Mouse (Mus musculus): Measurements from ENCODE around the gene Zc3h10. TPM values are rescaled to one million over a fixed set of nuclear protein-coding genes. Genes with fewer than 3 reads are reported as not detected.
"Not testable (repeated sequence)": the region's sequence is repeated elsewhere in the genome, so short reads cannot be mapped to it uniquely, and the experiment has no call there.

Zc3h10 gene
- total RNA-seq, 2 experiments from 2014 or later, result 9.7 to 13.6 TPM

GRCm38 (mm10) chr10:128499116-128499671, 48.4 kb downstream of the Zc3h10 start:
- peak; percentile 9; the same call in 1 of the 2 replicates for ATAC-seq (replicated peaks; ENCODE audit: poor library complexity, severe bottlenecking)

DNA sequence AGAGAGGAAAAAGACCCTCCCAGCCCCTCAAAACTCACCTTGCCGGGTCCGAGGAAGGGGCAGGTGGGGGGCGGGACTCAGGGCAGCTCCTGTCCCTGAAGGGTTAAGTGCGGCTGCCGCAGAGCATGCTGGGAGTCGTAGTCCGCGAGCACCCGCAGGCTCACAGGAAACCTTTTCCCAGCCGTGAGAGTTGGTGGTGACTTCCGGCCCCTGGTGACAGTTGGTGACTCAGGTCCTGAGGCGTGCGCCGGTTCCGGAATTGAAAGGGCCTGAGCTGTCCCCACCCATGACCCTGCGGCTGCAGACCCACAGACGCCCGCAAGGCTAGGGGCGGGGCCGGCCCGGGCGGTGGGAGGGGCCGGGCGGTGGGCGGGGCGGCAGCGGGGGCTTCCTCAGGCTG, 49.0 kb downstream of the Zc3h10 start, which contains the start of gene Myl6b:
Gene Myl6b (minus strand): TSS at position 96 of the 400 bp plus-strand sequence.
- peak; percentile 80 for ATAC-seq (replicated peaks; ENCODE audit: poor library complexity, severe bottlenecking)

GRCm38 (mm10) chr10:128497134-128497737, 50.3 kb downstream of the Zc3h10 start:
- no peak for ATAC-seq (replicated peaks; ENCODE audit: poor library complexity, severe bottlenecking)

DNA sequence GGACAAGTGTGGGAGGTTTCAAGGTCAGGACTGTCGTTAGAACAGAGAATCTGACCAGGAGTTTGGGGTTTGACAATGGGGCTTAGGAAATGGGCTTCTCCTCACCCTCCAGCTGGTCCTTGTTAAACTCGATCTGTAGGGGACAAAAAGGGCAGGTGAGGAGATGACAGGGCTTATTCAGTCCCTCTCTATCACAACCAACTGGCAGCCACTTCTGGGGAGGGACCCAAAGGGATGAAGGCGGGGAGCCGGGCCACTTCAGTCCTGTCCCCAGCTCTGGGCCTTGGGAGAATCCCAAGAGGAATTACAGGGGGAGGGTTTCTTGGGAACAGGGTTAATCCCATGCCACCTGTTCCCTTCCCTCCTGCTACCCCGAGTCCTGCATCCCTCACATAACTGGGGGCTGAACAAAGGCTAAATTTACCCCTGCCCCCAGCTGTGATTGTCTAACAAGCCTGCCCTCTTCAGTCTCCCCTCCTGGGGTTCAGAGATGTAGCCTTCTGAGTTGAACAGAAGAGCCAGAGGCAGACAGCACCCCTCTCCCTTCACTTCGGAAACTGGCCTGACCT, 51.0 kb downstream of the Zc3h10 start:
- ATAC-seq (replicated peaks; ENCODE audit: poor library complexity, severe bottlenecking), result no peak

- ATAC-seq (replicated peaks; ENCODE audit: poor library complexity, severe bottlenecking), result no peak
These were observed 51.7 kb downstream of the Zc3h10 start for GRCm38 (mm10) chr10:128495903-128496302.

- ATAC-seq (replicated peaks; ENCODE audit: poor library complexity, severe bottlenecking), result no peak
These were observed 52.3 kb downstream of the Zc3h10 start for GRCm38 (mm10) chr10:128495270-128495669.

GRCm38 (mm10) chr10:128494667-128495245, 52.8 kb downstream of the Zc3h10 start:
- no peak for ATAC-seq (replicated peaks; ENCODE audit: poor library complexity, severe bottlenecking)

- ATAC-seq (replicated peaks; ENCODE audit: poor library complexity, severe bottlenecking), result peak; percentile 63
These were observed 53.6 kb downstream of the Zc3h10 start, which contains the start of gene Myl6 for GRCm38 (mm10) chr10:128493695-128494666. TSS of gene Myl6 (minus strand) at chr10:128494145.

DNA sequence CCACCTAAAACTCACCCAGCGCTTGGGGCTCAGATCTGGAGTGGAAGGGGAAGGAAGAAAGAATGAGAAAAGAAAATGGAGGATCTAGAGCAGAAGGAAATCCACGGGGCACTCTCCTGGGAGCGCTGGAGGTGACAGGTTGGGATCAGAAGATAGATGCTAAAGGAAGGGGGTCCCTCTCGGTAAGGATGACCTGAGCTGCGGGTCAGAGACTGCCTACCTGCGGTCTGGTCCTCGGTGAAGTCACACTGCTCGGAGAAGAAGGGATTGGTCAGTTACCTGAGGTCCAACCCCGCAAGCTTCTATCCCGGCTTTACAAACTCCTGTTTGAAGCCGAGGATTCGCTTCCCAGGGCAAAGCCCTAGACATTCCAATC, 54.3 kb downstream of the Zc3h10 start:
- ATAC-seq (replicated peaks; ENCODE audit: poor library complexity, severe bottlenecking), result peak; percentile 20

GRCm38 (mm10) chr10:128492633-128493311, 54.8 kb downstream of the Zc3h10 start:
- peak; percentile 45 for ATAC-seq (replicated peaks; ENCODE audit: poor library complexity, severe bottlenecking)

GRCm38 (mm10) chr10:128492051-128492450, 55.5 kb downstream of the Zc3h10 start:
- not testable (repeated sequence) for ATAC-seq (replicated peaks; ENCODE audit: poor library complexity, severe bottlenecking)

Other genes starting within 250 kb of the Zc3h10 start
- gene Il23a, start 249.0 kb downstream of the Zc3h10 start, total RNA-seq (2014; fragmentation: Nextera tagmentation), result not detected in 2 replicates
- gene Il23a, start 249.0 kb downstream of the Zc3h10 start, total RNA-seq (2017), result 1.3 and 1.6 TPM in 2 replicates
- gene Pan2, start 244.4 kb downstream of the Zc3h10 start, total RNA-seq (2014; fragmentation: Nextera tagmentation), result 22.7 and 25.7 TPM in 2 replicates
- gene Pan2, start 244.4 kb downstream of the Zc3h10 start, total RNA-seq (2017), result 9.8 and 16.2 TPM in 2 replicates
- gene Cnpy2, start 225.3 kb downstream of the Zc3h10 start, total RNA-seq (2014; fragmentation: Nextera tagmentation), result 108 and 200 TPM in 2 replicates
- 135 TPM in 2 replicates for gene Cnpy2, start 225.3 kb downstream of the Zc3h10 start, total RNA-seq (2017)
- 175 and 176 TPM in 2 replicates for gene Cs, start 210.0 kb downstream of the Zc3h10 start, total RNA-seq (2014; fragmentation: Nextera tagmentation)
- gene Cs, start 210.0 kb downstream of the Zc3h10 start, total RNA-seq (2017), result 104 and 114 TPM in 2 replicates
- gene Coq10a, start 178.8 kb downstream of the Zc3h10 start, total RNA-seq (2014; fragmentation: Nextera tagmentation), result 20.8 and 28.4 TPM in 2 replicates
- gene Coq10a, start 178.8 kb downstream of the Zc3h10 start, total RNA-seq (2017), result 6.8 and 7.9 TPM in 2 replicates
- gene Ankrd52, start 170.7 kb downstream of the Zc3h10 start, total RNA-seq (2014; fragmentation: Nextera tagmentation), result 58.1 and 60.1 TPM in 2 replicates
- 9.1 and 11.3 TPM in 2 replicates for gene Ankrd52, start 170.7 kb downstream of the Zc3h10 start, total RNA-seq (2017)
- not detected in 2 replicates for gene Slc39a5, start 146.5 kb downstream of the Zc3h10 start, total RNA-seq (2014; fragmentation: Nextera tagmentation)
- not detected in 2 replicates for gene Slc39a5, start 146.5 kb downstream of the Zc3h10 start, total RNA-seq (2017)
- gene Nabp2, start 136.3 kb downstream of the Zc3h10 start, total RNA-seq (2014; fragmentation: Nextera tagmentation), result 80.4 and 115 TPM in 2 replicates
- gene Nabp2, start 136.3 kb downstream of the Zc3h10 start, total RNA-seq (2017), result 58.6 and 60.5 TPM in 2 replicates
- 15.7 and 29.1 TPM in 2 replicates for gene Rnf41, start 136.1 kb downstream of the Zc3h10 start, total RNA-seq (2014; fragmentation: Nextera tagmentation)
- gene Rnf41, start 136.1 kb downstream of the Zc3h10 start, total RNA-seq (2017), result 16.5 and 18.6 TPM in 2 replicates
- gene Smarcc2, start 88.5 kb downstream of the Zc3h10 start, total RNA-seq (2014; fragmentation: Nextera tagmentation), result 90.4 and 113 TPM in 2 replicates
- gene Smarcc2, start 88.5 kb downstream of the Zc3h10 start, total RNA-seq (2017), result 56.4 and 56.9 TPM in 2 replicates
- gene Myl6, start 53.6 kb downstream of the Zc3h10 start, total RNA-seq (2014; fragmentation: Nextera tagmentation), result 1,019 and 1,105 TPM in 2 replicates
- gene Myl6, start 53.6 kb downstream of the Zc3h10 start, total RNA-seq (2017), result 1,278 and 1,308 TPM in 2 replicates
- gene Myl6b, start 49.1 kb downstream of the Zc3h10 start, total RNA-seq (2014; fragmentation: Nextera tagmentation), result 10.7 and 13.7 TPM in 2 replicates
- 1.2 and 1.7 TPM in 2 replicates for gene Myl6b, start 49.1 kb downstream of the Zc3h10 start, total RNA-seq (2017)
- gene Esyt1, start 21.9 kb downstream of the Zc3h10 start, total RNA-seq (2014; fragmentation: Nextera tagmentation), result 89.1 and 90.5 TPM in 2 replicates
- gene Esyt1, start 21.9 kb downstream of the Zc3h10 start, total RNA-seq (2017), result 78.8 and 97.6 TPM in 2 replicates
- gene Rpl41, start 1.5 kb upstream of the Zc3h10 start, total RNA-seq (2014; fragmentation: Nextera tagmentation), result 6,066 and 6,315 TPM in 2 replicates
- 3,608 and 4,444 TPM in 2 replicates for gene Rpl41, start 1.5 kb upstream of the Zc3h10 start, total RNA-seq (2017)
- gene Pa2g4, start 18.2 kb upstream of the Zc3h10 start, total RNA-seq (2014; fragmentation: Nextera tagmentation), result 404 and 410 TPM in 2 replicates
- 414 and 442 TPM in 2 replicates for gene Pa2g4, start 18.2 kb upstream of the Zc3h10 start, total RNA-seq (2017)
- gene Erbb3, start 41.9 kb upstream of the Zc3h10 start, total RNA-seq (2014; fragmentation: Nextera tagmentation), result 1.6 and 1.7 TPM in 2 replicates
- gene Erbb3, start 41.9 kb upstream of the Zc3h10 start, total RNA-seq (2017), result 1.4 and 1.8 TPM in 2 replicates
- gene Rps26, start 79.0 kb upstream of the Zc3h10 start, total RNA-seq (2014; fragmentation: Nextera tagmentation), result 2,754 and 2,968 TPM in 2 replicates
- gene Rps26, start 79.0 kb upstream of the Zc3h10 start, total RNA-seq (2017), result 1,150 and 1,165 TPM in 2 replicates
- 0.62 TPM in 1 of 2 replicates, not detected in the other for gene Ikzf4, start 98.2 kb upstream of the Zc3h10 start, total RNA-seq (2014; fragmentation: Nextera tagmentation)
- gene Ikzf4, start 98.2 kb upstream of the Zc3h10 start, total RNA-seq (2017), result not detected in 2 replicates
- 3.5 and 4.1 TPM in 2 replicates for gene Suox, start 126.3 kb upstream of the Zc3h10 start, total RNA-seq (2014; fragmentation: Nextera tagmentation)
- 5.9 and 8.1 TPM in 2 replicates for gene Suox, start 126.3 kb upstream of the Zc3h10 start, total RNA-seq (2017)
- gene Rab5b, start 148.5 kb upstream of the Zc3h10 start, total RNA-seq (2014; fragmentation: Nextera tagmentation), result 43.7 and 43.8 TPM in 2 replicates
- gene Rab5b, start 148.5 kb upstream of the Zc3h10 start, total RNA-seq (2017), result 45.7 and 58.0 TPM in 2 replicates
- 0.28 and 2.6 TPM in 2 replicates for gene Pmel, start 156.4 kb upstream of the Zc3h10 start, total RNA-seq (2014; fragmentation: Nextera tagmentation)
- 0.52 and 1.6 TPM in 2 replicates for gene Pmel, start 156.4 kb upstream of the Zc3h10 start, total RNA-seq (2017)
- 101 and 134 TPM in 2 replicates for gene Cdk2, start 157.3 kb upstream of the Zc3h10 start, total RNA-seq (2014; fragmentation: Nextera tagmentation)
- 60.3 and 73.1 TPM in 2 replicates for gene Cdk2, start 157.3 kb upstream of the Zc3h10 start, total RNA-seq (2017)
- 13.2 and 15.8 TPM in 2 replicates for gene Dgka, start 197.1 kb upstream of the Zc3h10 start, total RNA-seq (2014; fragmentation: Nextera tagmentation)
- 9.4 and 12.0 TPM in 2 replicates for gene Dgka, start 197.1 kb upstream of the Zc3h10 start, total RNA-seq (2017)
- 43.5 and 52.0 TPM in 2 replicates for gene Pym1, start 200.1 kb upstream of the Zc3h10 start, total RNA-seq (2014; fragmentation: Nextera tagmentation)
- gene Pym1, start 200.1 kb upstream of the Zc3h10 start, total RNA-seq (2017), result 47.6 and 82.5 TPM in 2 replicates
- 6.9 and 8.3 TPM in 2 replicates for gene Mmp19, start 243.1 kb upstream of the Zc3h10 start, total RNA-seq (2014; fragmentation: Nextera tagmentation)
- 14.9 and 15.6 TPM in 2 replicates for gene Mmp19, start 243.1 kb upstream of the Zc3h10 start, total RNA-seq (2017)